Mouse (Mus musculus) kidney, adult 2 months (tissue): Measurements from ENCODE around the gene Kcnmb2.

Source experiments
- CTCF ChIP-seq: fragments of 200-500 bp; conservative IDR thresholded peaks from 2 replicates; pipeline ENCODE4 v1.5.1; 2011; ENCODE audit warnings: low read depth, mild to moderate bottlenecking, control low read depth, low read length, moderate library complexity, mixed read lengths; ENCODE audit not compliant: insufficient read depth, insufficient read length
- POLR2A ChIP-seq: fragments of 200-500 bp; IDR thresholded peaks from one replicate; pipeline ENCODE4 v1.6.1; 2011; ENCODE audit warnings: low read depth, low read length, control low read depth

DNA sequence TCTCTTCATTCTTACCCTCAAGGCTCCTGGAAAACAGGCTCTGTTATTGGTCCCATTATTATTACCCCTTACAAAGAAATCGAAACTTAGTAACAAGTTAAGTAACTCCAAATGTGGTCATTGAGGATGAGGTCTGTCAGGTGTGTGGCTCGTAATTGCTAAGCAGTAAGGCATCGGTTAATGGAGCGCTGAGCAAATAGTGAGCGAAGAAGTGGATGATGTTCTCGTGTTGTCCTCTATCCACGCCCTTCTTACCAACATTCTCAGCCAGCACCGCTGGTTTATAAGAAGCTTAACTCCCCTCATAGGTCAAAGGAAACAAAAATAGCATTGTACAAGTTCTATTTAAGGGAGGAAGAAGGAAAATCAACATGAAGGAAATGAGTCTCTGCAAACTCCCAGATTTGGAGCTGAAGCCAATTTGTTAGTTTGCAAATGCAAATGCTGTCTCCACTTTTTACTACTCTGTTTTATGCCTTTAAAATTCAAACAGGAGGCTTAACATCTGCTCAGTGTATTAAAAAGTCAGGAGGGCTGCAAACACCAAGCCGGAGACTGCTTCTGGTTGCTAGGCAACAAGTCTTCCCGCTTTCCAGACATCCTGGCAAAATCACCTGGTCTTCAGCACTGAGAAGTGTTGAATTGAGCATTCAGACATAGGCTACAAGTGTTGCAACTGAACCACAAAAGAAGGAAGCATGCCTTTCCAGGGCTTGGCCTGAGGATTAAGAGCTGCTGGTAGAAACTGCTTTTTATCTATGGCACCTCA lies 157.8 kb downstream of the Kcnmb2 start:
- no peak for TF ChIP-seq CTCF
- no peak for TF ChIP-seq POLR2A
